ENCODE assay signal across 18 mouse cellular contexts in genomic region chr16:10627136-10627668, GRCm38 (mm10).
A peak's percentile ranks its signal among the peaks of the same experiment; 100 is the strongest.
DNase-seq lines count a peak whose midpoint lies in the region; ATAC-seq and TF ChIP-seq lines count a peak whose summit lies in the region.
"Had no signal": no experiment of that assay in that cellular context is flagged by ENCODE, and none has a peak within 500 bp of the region (broad histone marks: within the 10 kb centered on the region; RNA-seq: fewer than 3 reads in every experiment).

No protein-coding gene starts in this region.

- peak overlapping the region; percentile 56 for H3K27ac ChIP-seq in cerebellum, adult 2 months (ENCODE audit: insufficient read depth, low read length)
- H3K27ac ChIP-seq: embryonic facial prominence, embryonic 15.5 days; forebrain, embryonic 13.5 days; limb, embryonic 13.5 days had no signal

- DNase-seq in layer of hippocampus, adult 11-12 months (ENCODE audit: low spot score) = peak; percentile 42
- DNase-seq in layer of hippocampus, postnatal 25 days (ENCODE audit: extremely low spot score in 1 of 2, low spot score in 1 of 2) = no peak
- peak; percentile 59 to 79 for DNase-seq in cerebellum, adult 2 months
- DNase-seq in layer of hippocampus, adult 8-10 months (ENCODE audit: low spot score in 2 of 2) = peak; percentile 48 to 63
- peak; percentile 68 to 76 for DNase-seq in left cerebral cortex, postnatal 36 days (ENCODE audit: low spot score in 2 of 2)
- no peak for DNase-seq in kidney, postnatal 10 days
- DNase-seq in adrenal gland, adult 8-10 months = no peak
- DNase-seq: B cell, adult 2 months; gastrocnemius, postnatal 36 days; kidney, adult 18-20 months; kidney, postnatal 25 days; lung, postnatal 14 days; thymus, postnatal 4 days had no signal

- WGBS in cerebellum, adult 2 months = 41% methylated on average over 6 of the region's 6 CpGs

- peaks cover 24% of the 10 kb centered on the region for H3K4me1 ChIP-seq in cerebellum, adult 2 months (ENCODE audit: control insufficient read depth, insufficient read depth, low read length)
- H3K4me1 ChIP-seq: forebrain, embryonic 13.5 days had no signal

- H3K4me3 ChIP-seq in cerebellum, adult 2 months (replicated peaks; ENCODE audit: insufficient read depth, low read depth, low read length) = no peak overlapping the region
- H3K4me3 ChIP-seq: embryonic facial prominence, embryonic 15.5 days; forebrain, embryonic 13.5 days; limb, embryonic 13.5 days had no signal

- TF ChIP-seq CTCF in cerebellum, adult 2 months (IDR thresholded peaks at IDR 0.05; ENCODE audit: borderline replicate concordance, insufficient read depth, low read depth, low read length) = no peak

- TF ChIP-seq POLR2A in cerebellum, adult 2 months (IDR thresholded peaks at IDR 0.05; ENCODE audit: borderline replicate concordance, insufficient read depth, low read length) = no peak

- ATAC-seq in erythroblast, adult 5-6 weeks (replicated peaks; ENCODE audit: low FRiP score, poor library complexity, severe bottlenecking) = no peak
- ATAC-seq: forebrain, embryonic 13.5 days; hindbrain, embryonic 16.5 days had no signal

- no peaks in the 10 kb centered on the region for H3K27me3 ChIP-seq in cerebellum, adult 2 months (ENCODE audit: control insufficient read depth, insufficient read depth, low read length)
- H3K27me3 ChIP-seq: embryonic facial prominence, embryonic 15.5 days; forebrain, embryonic 13.5 days; limb, embryonic 13.5 days had no signal

- intact Hi-C loops in left cerebral cortex, postnatal 36 days (cut with DNase I) = loop anchor here (5.0 kb wide), 1 partner anchor 160 kb away; the partner anchor contains the start of genes Socs1 and Tnp2

Comparison
In these comparisons a context has a peak if more than half of its experiments do, and no peak if none do; other contexts are left out.
1. DNase-seq: peak in layer of hippocampus, adult 11-12 months (single experiment), cerebellum, adult 2 months (2 of 2), layer of hippocampus, adult 8-10 months (2 of 2) and left cerebral cortex, postnatal 36 days (2 of 2); none in layer of hippocampus, postnatal 25 days (0 of 2), kidney, postnatal 10 days (single experiment) and adrenal gland, adult 8-10 months (single experiment).